Mouse (Mus musculus) gastrocnemius, postnatal 4 days (tissue): ENCODE measurements around the gene Chd9. TPM values are rescaled to one million over a fixed set of nuclear protein-coding genes. Genes with fewer than 3 reads are reported as not detected.
"Not testable (repeated sequence)": the region's sequence is repeated elsewhere in the genome, so short reads cannot be mapped to it uniquely, and the experiment has no call there.

Experiments
- DNase-seq, 2 experiments: peaks; one replicate each; pipeline ENCODE4 v3.0.0; 2021 to 2022; ENCODE audit warnings: low spot score in 2 of 2, mixed read lengths in 2 of 2
- total RNA-seq, 2 experiments: library from RNA; stranded (reverse); gene quantifications; 2 replicates each; pipeline ENCODE4 v1.2.3; 2021

Chd9 gene
- total RNA-seq, 2 experiments from 2014 or later, result 49.8 to 57.6 TPM

DNA sequence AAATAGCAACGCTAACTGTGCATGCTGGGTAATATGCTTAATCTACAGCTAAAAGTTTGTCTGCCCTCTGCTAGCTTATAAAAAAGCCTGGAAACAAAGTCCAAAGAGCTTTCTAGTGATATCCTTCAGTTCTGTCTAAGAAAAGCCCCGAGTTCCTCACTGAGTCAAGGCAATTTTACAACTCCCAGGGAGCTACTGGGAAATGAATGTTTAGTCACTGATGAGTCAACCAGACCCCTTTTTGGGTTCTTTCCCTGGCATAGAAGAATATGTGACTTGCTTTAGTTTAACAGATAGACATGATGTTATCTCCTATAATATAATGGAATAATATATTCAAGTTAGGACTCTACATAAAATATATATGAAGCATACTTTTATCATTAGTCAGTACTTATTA, 73.8 kb downstream of the Chd9 start:
- DNase-seq, result no peak

DNA sequence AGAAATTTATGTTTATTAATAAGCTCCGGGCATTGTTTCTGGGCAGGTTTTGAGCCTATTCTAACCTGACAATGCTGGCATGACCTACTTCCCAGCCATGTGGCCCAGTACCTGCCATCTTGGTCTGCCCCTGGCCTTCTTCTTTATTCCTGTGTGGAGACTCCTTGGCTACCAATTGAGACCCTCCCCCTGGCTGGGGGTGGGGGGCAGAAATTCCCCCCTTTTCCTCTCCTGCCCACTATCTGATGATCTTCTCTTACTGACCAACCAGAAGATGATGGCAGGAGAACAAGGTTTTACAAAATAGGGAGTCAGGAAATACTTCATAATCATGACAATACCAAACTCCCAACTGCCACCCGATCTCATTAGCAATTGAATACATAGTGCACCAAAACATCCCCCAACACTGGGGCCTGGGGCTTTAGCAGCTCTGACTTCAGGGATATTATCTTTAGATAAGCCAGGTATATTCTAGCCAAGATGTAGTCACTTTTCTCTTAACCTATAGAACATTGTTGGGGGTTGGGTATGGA, 76.1 kb downstream of the Chd9 start:
- no peak for DNase-seq

DNA sequence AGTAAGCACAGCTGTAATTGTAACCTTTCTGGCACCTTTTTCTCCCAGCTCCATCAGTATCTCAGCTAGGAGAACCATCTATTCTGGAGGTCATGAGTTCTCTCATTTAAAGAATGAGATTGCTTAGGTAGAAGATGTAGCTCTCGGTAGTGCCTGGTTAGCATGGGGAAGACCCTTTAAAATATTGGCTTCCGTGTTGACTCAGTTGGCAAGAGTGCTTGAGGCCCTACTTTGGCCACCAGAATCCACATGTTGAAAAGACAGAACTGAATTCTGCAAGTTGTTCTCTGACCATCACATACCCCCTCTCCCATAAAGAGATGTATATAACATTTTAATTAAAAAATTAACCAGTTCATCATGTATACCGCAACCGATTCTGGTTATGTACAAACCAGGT, 78.8 kb downstream of the Chd9 start:
- DNase-seq, result no peak

DNA sequence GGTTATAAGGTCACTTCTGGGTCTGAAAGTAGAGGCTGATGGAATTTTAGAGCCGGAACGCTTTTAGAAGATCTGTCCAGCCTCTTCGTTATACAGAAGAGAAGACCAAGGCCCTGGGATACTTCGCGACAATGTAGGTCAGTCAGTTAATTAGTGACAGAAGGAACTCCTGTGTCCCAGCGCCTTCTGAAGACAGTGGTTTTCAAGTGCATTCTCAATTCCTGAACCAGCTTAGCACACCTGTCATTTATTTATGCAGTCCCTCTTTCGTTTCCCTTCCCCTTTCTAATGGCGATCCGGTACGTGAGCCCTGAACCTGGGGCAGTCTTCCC, 79.3 kb downstream of the Chd9 start:
- no peak for DNase-seq

DNA sequence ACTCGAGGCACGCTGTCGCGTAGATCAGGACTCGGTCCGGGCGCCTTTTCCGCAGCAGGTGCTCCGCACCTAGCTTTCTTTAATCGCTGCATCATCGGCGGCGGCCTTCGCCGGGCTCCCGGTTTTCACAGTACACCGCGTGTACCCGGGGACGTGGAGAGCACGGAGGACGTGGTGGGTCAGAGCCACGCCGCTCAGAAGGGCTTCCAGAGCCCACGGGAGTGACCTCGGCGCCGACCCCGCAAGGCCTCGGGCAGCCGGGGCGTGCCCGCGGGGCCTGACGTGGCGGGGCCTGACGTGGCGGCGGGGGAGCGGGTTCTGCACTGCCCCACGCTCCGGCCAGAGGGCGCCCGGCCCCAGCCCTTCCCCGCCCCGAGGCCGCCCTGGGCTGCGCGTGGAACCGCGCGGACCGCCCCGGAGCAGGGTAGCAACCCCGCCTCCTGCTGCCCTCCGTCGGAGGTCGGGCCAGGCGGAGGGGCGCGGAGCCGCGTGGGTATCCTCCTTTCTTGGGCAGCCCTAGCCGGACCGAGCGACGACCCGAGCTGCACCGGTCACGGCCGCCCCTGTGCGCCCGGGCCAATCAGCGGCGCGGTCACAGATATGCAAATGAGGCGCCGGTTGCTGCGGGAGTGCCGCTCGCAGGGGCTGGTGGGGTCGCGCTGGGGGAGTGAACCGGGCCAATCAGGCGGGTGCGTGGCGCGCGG, 79.8 kb downstream of the Chd9 start:
- DNase-seq, result peak; percentile 93 to 97

DNA sequence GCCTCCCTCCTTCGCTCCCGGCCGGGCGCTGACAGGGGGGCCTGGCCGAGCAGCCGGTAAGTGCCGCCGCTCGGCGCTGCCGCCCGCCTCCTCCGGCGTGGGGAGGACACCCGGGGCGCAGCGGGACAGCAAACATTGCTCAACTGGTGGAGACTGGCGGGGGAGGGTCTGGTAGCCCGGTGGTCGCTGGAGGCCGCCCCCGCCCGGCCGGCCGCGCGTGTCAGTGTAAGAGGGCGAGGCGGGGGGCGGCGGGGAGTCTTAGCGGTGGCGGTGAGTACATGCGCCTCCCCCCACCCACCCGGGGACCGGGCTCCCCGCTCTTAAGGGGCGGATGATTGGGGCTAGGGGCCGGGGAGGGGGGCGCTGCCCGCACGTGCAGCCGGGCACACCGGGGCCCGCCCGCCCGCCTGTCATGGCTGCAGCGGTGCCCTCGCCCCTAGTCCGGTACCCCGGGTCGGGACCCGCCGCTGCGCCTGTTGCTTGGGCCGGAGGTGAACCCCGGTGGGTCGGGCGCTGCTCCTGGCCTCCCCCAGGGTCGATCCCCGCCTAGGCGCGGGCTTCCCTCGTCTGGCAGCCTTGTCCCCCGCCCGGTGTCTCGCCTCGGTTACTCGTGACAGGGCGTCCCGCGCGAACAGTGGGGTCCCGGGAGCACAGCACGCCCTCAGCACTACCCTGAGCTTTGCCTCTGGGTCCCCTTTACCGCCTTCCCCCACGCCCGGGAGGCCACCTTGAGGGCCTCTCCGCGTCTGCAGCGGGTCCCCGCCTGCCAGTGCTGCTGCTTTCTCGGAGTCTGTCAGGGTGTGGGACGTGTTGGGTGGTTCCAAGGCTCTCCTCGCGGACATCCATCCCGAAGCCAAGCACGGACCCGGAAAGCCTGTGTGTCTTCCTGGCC, 80.7 kb downstream of the Chd9 start:
- peak; percentile 43 to 62 for DNase-seq

DNA sequence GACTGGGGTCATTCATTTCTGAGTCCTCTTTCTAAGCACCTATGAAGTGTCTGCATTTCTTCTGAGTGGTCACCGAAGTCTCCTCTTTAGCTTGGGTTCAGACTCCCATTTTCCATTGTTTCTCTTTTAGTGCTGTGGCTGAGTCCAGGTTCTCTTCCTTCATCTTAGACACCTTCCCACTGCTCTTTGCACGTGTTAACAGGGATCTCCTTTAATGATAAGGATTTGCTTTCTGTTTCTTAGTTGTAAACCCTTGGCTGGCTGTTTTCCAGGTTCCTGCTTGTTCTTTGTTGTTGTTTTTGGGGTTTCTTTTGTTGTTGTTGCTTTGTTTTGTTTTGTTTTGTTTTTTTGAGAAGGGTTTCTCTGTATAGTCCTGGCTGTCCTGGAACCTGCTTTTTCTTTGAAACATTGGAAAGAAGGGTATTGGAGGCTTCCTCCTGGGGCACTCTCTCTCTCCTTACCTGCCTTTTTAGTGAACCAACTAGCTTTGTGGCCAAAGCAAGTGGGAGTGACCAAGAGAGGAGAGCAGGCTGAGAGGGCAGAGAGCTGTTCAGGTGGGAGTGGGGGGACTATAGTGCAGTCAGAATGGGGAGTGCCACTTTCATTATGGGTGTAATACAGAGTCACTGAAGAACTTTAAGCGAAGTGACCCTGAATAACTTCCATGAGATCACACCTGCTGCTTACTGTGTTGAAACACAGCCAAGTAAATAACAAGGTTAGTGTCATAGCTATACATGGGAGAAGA, 95.2 kb downstream of the Chd9 start:
- no peak for DNase-seq

DNA sequence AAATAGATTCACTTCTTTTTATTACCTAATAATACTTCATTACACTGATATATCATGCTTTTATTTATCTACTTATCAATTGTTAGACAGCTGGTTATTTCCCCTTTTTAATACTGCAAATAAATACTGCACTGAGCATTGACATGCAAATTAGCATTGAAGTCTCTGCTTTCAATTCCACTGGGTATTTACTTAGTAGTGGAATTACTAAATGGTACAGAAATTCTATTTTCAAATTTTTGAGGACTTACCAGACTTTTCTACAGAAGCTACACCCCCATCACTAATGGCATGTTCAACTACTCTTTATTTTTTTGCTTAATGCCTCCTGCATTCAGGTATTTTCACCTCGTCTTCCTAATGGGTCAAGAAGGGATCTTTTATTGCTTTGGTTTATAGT, 100.3 kb downstream of the Chd9 start:
- no peak for DNase-seq

DNA sequence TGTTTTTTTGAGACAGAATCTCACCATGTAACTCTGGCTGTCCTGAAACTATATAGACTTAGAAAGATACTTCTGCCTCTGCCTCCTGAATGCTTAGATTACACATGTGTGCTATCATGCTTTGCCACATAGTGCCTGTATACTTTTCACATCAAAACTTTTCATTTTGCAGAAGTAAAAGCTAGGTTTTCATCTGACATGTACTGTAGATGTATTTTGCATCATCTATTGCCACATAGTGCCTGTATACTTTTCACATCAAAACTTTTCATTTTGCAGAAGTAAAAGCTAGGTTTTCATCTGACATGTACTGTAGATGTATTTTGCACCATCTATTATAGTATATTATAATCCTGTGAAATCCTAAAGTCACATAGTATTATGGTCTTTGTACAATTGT, 102.0 kb downstream of the Chd9 start:
- DNase-seq, result not testable (repeated sequence)

DNA sequence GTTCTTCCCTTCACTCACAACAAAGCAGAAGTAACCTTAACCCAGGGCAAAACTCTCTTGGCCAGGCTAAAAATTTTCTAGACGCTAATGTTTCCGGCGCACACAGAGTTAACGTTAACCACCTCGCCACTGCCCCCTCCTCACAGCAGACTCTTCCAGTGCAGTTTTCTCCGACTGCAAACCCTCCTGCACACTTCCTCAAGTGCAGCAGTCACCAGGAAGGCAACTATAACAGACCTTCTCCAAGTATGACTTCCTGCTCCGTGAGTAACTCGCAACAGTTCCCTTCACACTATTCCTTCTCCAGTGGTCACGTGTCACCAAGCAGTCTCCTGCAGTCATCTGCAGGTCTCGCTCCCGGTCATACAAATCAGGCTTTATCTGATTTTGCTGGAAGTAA, 104.8 kb downstream of the Chd9 start:
- no peak for DNase-seq

DNA sequence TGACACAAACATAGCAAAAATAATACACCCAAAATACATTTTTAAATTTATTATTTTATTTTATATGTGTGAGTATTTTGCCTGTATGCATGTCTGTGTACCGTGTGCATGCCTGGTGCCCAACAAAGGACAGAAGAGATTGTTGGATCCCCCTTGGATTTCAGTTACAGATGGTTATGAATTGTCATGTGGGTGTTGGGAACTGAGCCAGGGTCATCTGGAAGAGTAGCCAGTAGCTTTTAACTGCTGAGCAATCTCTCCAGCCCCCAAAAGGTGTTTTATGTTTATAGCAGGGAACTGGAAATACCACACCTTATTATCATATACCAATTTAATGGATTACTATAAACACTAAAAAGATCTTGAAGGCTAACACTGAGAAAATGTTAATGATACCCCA, 106.6 kb downstream of the Chd9 start:
- DNase-seq, result no peak

DNA sequence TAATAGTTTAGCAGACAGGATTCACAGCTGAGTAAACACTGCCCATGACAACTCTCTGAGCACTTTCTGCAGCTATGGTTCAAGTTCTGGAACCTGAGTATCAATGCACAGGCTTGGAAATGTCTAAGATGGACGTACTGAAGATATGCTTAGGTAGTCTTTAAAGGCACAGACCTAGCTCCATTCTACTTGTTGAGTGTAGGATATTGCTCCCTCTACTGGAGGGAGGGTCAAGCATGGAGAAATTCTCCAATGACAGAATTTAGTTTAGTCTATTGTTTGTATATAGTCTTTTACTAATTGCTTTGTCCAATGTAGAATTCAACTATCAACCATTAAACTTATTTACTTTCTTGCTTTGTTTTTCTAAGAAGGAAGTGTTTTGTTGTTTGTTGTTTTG, 108.7 kb downstream of the Chd9 start:
- DNase-seq, result no peak

DNA sequence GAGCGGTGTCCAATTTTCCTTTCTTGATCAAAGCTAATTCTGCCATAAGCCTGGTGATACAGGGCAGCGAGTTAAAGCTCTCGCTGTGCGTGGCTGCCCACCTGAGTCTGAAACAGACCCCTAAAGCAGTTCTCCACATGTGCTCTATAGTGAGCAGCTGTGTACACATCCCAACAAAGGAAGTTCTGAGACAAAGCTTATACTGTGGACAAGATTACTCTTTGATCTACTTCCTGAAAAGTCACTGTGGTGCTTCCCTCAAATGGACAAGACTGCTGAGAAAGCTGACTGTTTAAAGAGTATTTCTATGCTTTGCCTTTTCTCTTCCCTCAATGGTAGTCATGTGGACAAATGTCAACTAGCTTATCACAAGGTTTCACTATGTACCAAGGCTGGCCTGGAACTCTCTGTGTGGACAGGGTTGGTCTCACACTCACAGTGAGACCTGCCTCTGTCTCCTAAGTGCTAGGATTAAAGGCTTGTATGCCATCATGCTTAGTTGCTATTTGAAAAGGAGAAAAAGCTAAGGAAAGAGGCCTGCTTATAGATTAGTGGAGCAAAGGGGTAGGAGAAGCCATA, 110.3 kb downstream of the Chd9 start:
- no peak for DNase-seq

DNA sequence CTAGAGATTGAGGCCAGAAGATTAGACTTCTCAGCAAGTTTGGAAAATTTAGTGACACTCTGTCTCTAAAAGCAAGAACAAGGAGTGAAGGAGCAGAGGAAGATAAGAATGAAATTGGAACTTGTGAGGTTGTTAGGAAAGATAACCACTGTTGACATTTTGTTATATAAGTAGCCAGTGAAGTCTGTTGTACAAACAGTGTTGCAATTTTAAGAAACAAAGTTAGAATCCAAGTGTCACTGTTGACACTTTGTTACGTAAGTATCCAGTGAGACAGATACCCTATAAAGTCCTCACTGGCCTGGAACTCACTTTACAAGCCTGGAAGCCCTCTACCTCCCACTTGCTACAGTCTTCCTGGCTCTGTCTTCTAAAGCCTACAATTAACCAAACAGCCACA, 111.7 kb downstream of the Chd9 start:
- DNase-seq, result no peak

DNA sequence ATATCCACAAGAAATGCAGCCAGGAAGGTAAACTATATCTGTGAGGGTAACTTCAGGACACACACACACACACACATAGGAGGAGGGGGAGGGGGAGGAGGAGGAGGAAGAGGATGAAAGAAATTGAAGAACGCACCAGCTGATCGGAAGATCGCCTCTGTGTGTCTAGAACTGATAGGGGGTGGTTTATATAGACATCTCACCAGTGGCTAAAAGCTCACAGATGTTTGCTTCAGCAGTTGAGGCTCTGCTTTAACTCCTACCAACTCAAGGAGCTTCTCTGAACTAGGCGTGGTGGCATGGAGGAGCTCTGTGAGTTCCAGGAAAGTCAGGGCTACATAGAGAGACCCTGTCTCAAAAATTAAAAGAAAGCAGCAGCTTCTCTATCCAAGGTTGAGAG, 115.6 kb downstream of the Chd9 start:
- DNase-seq, result no peak

DNA sequence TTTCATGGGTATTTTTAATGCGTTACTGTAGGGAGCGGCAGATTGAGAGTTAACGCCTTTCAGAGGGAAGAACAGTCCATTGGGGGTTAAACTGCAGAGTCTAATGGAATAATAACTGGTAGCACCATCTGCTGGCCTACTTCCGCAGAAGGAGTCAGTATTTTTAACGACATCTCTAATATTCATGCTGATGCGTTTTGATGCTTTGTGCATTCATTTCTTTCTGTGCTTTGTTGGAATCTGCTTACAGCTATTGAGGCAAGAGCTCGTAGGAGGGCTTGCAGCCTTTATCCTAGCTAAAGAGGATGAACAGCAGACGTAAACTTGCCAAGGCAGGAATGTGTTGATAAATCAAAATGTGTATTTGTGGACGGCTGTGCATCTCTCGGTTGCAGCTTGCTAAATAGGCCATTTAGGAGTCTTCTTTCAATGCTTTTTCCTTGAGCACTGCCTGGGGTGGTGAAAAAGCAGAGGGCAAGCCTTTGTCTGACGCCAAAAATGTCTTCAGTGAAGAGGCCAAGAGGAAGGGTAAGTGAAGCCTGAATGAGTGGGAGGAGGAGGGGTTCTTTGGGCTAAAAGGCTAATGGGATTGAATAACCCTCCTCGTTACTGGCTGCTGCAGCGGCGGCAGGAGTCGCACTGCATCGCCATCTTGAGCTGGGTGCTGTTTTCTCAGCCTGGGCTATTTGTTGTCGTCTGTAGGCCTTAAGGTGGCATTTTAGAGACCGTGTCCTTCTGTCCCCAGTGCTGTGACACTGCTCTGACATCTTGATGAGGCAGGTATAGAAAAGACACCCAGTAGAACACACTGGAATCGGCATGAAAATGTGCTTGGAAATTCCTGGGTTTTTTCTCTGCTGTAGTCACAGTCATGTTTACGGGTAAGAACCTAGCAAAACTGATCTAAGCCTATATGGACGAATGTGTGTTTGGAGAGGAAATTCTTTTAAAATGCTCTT, 126.9 kb downstream of the Chd9 start:
- peak; percentile 41 to 69 for DNase-seq

DNA sequence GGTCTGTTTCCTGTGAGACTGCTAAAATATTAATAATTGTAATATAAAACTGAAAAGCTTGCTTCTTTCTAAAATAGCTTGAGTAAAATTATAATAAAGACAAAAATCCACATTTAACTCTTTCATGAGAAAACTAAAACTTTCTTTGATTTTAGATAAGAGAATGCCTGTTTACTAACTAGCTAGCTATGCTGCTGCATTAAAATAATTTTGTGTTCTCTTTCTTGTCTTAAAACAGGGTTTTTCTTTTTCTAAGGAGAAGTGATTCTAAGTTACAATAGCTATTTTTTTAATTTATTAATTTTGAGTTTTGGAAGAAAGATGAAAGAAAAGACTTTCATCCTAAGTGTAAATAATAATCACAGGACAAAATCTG, 127.6 kb downstream of the Chd9 start:
- no peak for DNase-seq

DNA sequence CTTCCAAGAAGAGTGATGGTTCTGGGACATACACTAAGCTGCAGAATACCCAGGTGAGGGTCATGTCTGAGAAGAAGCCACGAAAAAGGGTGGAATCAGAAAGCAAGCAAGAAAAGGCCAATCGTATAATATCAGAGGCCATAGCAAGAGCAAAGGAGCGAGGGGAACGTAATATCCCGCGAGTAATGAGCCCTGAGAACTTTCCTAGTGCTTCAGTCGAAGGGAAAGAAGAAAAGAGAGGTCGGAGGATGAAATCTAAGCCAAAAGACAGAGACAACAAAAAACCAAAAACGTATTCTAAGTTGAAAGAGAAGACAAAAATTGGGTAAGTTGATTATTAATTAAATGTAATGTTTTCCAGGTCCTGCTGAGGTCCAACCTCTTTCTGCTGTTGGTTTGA, 128.2 kb downstream of the Chd9 start:
- DNase-seq, result no peak

DNA sequence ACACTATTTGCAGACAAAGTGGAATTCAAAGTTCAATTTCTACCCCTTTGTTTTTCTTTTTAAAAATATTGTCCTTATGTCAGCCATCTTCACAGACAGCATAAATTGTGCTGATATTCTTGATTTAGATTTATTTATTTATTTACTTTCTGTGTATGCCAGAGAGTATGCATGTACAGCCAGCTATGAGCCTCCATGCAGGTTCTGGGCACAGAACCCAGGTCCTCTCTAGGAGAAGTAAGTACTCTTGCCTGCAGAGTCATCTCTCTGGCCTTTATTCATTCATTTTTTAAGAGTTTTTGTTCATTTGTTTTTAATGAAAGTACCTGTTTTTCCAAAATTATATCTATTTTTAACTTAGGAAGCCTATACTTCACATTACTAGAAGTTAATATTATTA, 129.6 kb downstream of the Chd9 start:
- no peak for DNase-seq

DNA sequence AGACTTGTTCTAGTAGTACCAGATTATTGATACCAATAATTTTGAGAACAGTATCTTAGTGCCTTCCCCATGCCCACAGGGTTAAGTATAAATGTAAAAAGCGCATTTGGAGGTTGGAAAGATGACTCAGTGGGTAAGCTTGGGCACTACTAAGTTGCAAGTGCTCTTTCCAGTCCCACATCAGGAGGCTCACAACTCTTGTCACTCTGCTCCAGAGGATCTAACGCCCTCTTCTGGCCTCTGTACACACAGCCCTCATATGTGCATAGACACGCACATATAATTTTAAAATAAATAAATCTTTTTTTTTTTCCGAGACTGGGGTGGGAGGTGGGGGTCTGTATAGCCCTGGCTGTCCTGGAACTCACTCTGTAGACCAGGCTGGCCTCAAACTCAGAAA, 131.6 kb downstream of the Chd9 start:
- DNase-seq, result no peak
